ENCODE assay signal across 8 mouse cellular contexts in the genomic region with DNA sequence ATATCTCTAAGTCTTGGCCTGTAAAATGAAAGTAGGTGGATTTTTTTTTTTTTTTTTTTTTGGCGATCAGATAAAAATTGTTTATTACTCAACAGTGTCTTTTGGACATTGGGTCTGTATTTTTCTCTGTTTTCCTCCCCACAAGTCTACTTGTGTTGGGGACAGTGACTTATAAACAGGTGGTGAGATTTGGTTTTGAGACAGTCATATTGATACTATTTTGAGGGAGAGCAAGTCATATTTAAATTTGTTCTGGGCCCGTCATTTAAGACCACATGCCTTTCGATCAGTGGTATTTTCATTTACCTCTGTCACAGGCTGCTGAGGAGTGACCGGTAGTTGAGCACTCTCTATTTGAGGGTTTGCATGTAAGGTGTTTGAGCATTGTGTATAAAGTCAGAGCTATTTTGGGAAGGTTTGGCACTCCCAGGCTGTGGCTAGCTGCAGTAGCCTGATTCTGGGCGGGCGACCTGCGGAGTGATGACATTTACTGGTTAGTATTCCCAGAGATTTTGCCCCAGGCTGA. TPM values are rescaled to one million over a fixed set of nuclear protein-coding genes. Genes with fewer than 3 reads are reported as not detected.
DNase-seq lines count a peak whose midpoint lies in the region; ATAC-seq and TF ChIP-seq lines count a peak whose summit lies in the region.

No protein-coding gene starts in this region.

- H3K4me2 ChIP-seq in heart, embryonic 14.5 days (ENCODE audit: low read length): peak overlapping the region; percentile 65
- peak overlapping the region; percentile 92 for H3K4me2 ChIP-seq in liver, embryonic 14.5 days (ENCODE audit: low read depth)

- H3K9me3 ChIP-seq in embryonic facial prominence, embryonic 10.5 days: no peaks in the 10 kb centered on the region
- H3K9me3 ChIP-seq in heart, embryonic 14.5 days (ENCODE audit: control insufficient read depth, low read length): no peaks in the 10 kb centered on the region
- H3K9me3 ChIP-seq in liver, embryonic 14.5 days (ENCODE audit: control insufficient read depth, low read length): no peaks in the 10 kb centered on the region

- no peak for DNase-seq in left cerebral cortex, adult 2 months (ENCODE audit: extremely low spot score in 1 of 2, low spot score in 2 of 2)
- DNase-seq in left cerebral cortex, postnatal 14 days (ENCODE audit: low spot score in 2 of 2): no peak
- peak; percentile 13 for DNase-seq in embryonic facial prominence, embryonic 10.5 days (ENCODE audit: low spot score)
- DNase-seq in liver, embryonic 14.5 days (ENCODE audit: low read depth in 3 of 3, low spot score in 3 of 3): no peak
- DNase-seq in layer of hippocampus, adult 9-11 months: no peak
- DNase-seq in kidney, adult 9 months: no peak

- H3K4me1 ChIP-seq in embryonic facial prominence, embryonic 10.5 days: peaks cover 41% of the 10 kb centered on the region
- H3K4me1 ChIP-seq in heart, embryonic 14.5 days (ENCODE audit: control insufficient read depth in 2 of 2, insufficient read depth in 2 of 2, low read length in 2 of 2): peaks cover 14 to 19% of the 10 kb centered on the region in 2 experiments
- H3K4me1 ChIP-seq in liver, embryonic 14.5 days (replicated peaks; ENCODE audit: control insufficient read depth in 2 of 2, insufficient read depth in 2 of 2, low read length in 1 of 2): peaks cover 7 to 21% of the 10 kb centered on the region in 2 experiments

- intact Hi-C loops in left cerebral cortex, adult 2 months (cut with DNase I): loop anchor here (5.0 kb wide), 1 partner anchor 71 kb away; a partner anchor contains a TSS
- intact Hi-C loops in left cerebral cortex, postnatal 14 days (cut with DNase I): no loop called here

- WGBS in embryonic facial prominence, embryonic 10.5 days: 17% methylated on average over 7 of the region's 7 CpGs
- WGBS in heart, embryonic 14.5 days: 8% methylated on average over 7 of the region's 7 CpGs
- WGBS in liver, embryonic 14.5 days (ENCODE audit: insufficient replicate concordance): 26% methylated on average over 7 of the region's 7 CpGs

- peak overlapping the region; percentile 94 for H3K9ac ChIP-seq in heart, embryonic 14.5 days (ENCODE audit: low read length)
- H3K9ac ChIP-seq in liver, embryonic 14.5 days (replicated peaks): no peak overlapping the region

- H3K27ac ChIP-seq in left cerebral cortex, adult 2 months: peak overlapping the region; percentile 51
- H3K27ac ChIP-seq in embryonic facial prominence, embryonic 10.5 days (replicated peaks): no peak overlapping the region
- H3K27ac ChIP-seq in heart, embryonic 14.5 days (replicated peaks in 1 of 2; ENCODE audit: control insufficient read depth in 1 of 2, insufficient read depth in 1 of 2, low read depth in 2 of 2, low read length in 2 of 2): peak overlapping the region; percentile 96 to 98
- no peak overlapping the region for H3K27ac ChIP-seq in liver, embryonic 14.5 days

- H3K27me3 ChIP-seq in embryonic facial prominence, embryonic 10.5 days (replicated peaks; ENCODE audit: low read depth, poor library complexity, severe bottlenecking): no peaks in the 10 kb centered on the region
- no peaks in the 10 kb centered on the region for H3K27me3 ChIP-seq in heart, embryonic 14.5 days (ENCODE audit: control insufficient read depth, insufficient read depth, low read length)
- H3K27me3 ChIP-seq in liver, embryonic 14.5 days (ENCODE audit: control insufficient read depth, insufficient read depth, low read length): no peaks in the 10 kb centered on the region

- H3K36me3 ChIP-seq in embryonic facial prominence, embryonic 10.5 days (replicated peaks): peaks cover 28% of the 10 kb centered on the region
- peaks cover 13% of the 10 kb centered on the region for H3K36me3 ChIP-seq in heart, embryonic 14.5 days (ENCODE audit: control insufficient read depth, insufficient read depth, low read length)
- H3K36me3 ChIP-seq in liver, embryonic 14.5 days (replicated peaks; ENCODE audit: control insufficient read depth, insufficient read depth, low read depth): no peaks in the 10 kb centered on the region

- TF ChIP-seq EP300 in liver, embryonic 14.5 days (IDR thresholded peaks at IDR 0.05; ENCODE audit: low read depth): no peak

- H3K4me3 ChIP-seq in left cerebral cortex, adult 2 months: peak overlapping the region; percentile 63
- H3K4me3 ChIP-seq in embryonic facial prominence, embryonic 10.5 days: peak overlapping the region; percentile 82
- H3K4me3 ChIP-seq in heart, embryonic 14.5 days (ENCODE audit: control insufficient read depth in 1 of 2, insufficient read depth in 1 of 2, low read depth in 1 of 2, low read length in 2 of 2): peak overlapping the region; percentile 41 to 70; a peak in 3 of 4 replicates
- H3K4me3 ChIP-seq in liver, embryonic 14.5 days (ENCODE audit: insufficient read depth in 1 of 2, low read depth in 2 of 2, low read length in 2 of 2): no peak overlapping the region

- no peak for TF ChIP-seq CTCF in left cerebral cortex, adult 2 months (IDR thresholded peaks at IDR 0.05)
- TF ChIP-seq CTCF in liver, embryonic 14.5 days (IDR thresholded peaks at IDR 0.05; ENCODE audit: low read depth): no peak

- ATAC-seq in heart, embryonic 14.5 days (ENCODE audit: insufficient number of reproducible peaks, insufficient read depth, low FRiP score, low read depth): peak; percentile 31; the same call in 1 of the 2 replicates
- no peak for ATAC-seq in liver, embryonic 14.5 days (ENCODE audit: insufficient read depth)
- ATAC-seq in granulocyte monocyte progenitor cell, adult 5-6 weeks (replicated peaks; ENCODE audit: poor library complexity, severe bottlenecking): no peak

RNA-seq across cellular contexts. Expression of a gene that starts 1.5 kb away (rescaled TPM):
- 10 to 100 TPM; 46.3 to 49.6 TPM for total RNA-seq in left cerebral cortex, adult 2 months (2021)
- total RNA-seq in left cerebral cortex, postnatal 14 days (2021): 10 to 100 TPM; 47.2 to 60.7 TPM
- polyA plus RNA-seq in embryonic facial prominence, embryonic 10.5 days (2016; fragmentation: Nextera tagmentation; extraction: Ambion mirVana): 52.8 and 55.1 TPM in 2 replicates
- polyA plus RNA-seq in heart, embryonic 14.5 days (2014; fragmentation: Nextera tagmentation; extraction: Ambion mirVana): 116 and 152 TPM in 2 replicates
- 2.4 and 3.0 TPM in 2 replicates for polyA plus RNA-seq in liver, embryonic 14.5 days (2012; rRNA removed)
- polyA plus RNA-seq in liver, embryonic 14.5 days (2014; fragmentation: Nextera tagmentation; extraction: Ambion mirVana): 4.1 and 4.5 TPM in 2 replicates
- 16.5 and 17.2 TPM in 2 replicates for total RNA-seq in granulocyte monocyte progenitor cell, adult 5-6 weeks (2014; fragmentation: Nextera tagmentation)
- 10.0 and 17.4 TPM in 2 replicates for total RNA-seq in granulocyte monocyte progenitor cell, adult 5-6 weeks (2017)

RNA-seq across cellular contexts. Expression of a gene that starts 21.9 kb away (rescaled TPM):
- total RNA-seq in left cerebral cortex, adult 2 months (2021): not detected
- not detected for total RNA-seq in left cerebral cortex, postnatal 14 days (2021)
- polyA plus RNA-seq in embryonic facial prominence, embryonic 10.5 days (2016; fragmentation: Nextera tagmentation; extraction: Ambion mirVana): 1.1 and 2.1 TPM in 2 replicates
- polyA plus RNA-seq in heart, embryonic 14.5 days (2014; fragmentation: Nextera tagmentation; extraction: Ambion mirVana): 0.22 TPM in 1 of 2 replicates, not detected in the other
- polyA plus RNA-seq in liver, embryonic 14.5 days (2012; rRNA removed): 0.01 TPM in 1 of 2 replicates, not detected in the other
- polyA plus RNA-seq in liver, embryonic 14.5 days (2014; fragmentation: Nextera tagmentation; extraction: Ambion mirVana): not detected in 2 replicates
- total RNA-seq in granulocyte monocyte progenitor cell, adult 5-6 weeks (2014; fragmentation: Nextera tagmentation): not detected in 2 replicates
- total RNA-seq in granulocyte monocyte progenitor cell, adult 5-6 weeks (2017): not detected in 2 replicates

Comparison
In these comparisons a context has a peak if more than half of its experiments do, and no peak if none do; other contexts are left out.
1. H3K27ac ChIP-seq: peak in left cerebral cortex, adult 2 months (single experiment) and heart, embryonic 14.5 days (2 of 2); none in embryonic facial prominence, embryonic 10.5 days (single experiment) and liver, embryonic 14.5 days (single experiment).
2. H3K4me3 ChIP-seq: peak in left cerebral cortex, adult 2 months (single experiment), embryonic facial prominence, embryonic 10.5 days (single experiment) and heart, embryonic 14.5 days (2 of 2); none in liver, embryonic 14.5 days (0 of 2).